Mouse (Mus musculus): Measurements from ENCODE around the gene Msi2.
A peak's percentile ranks its signal among the peaks of the same experiment; 100 is the strongest.

Msi2 gene

GRCm38 (mm10) chr11:88634627-88635026, 83.7 kb downstream of the Msi2 start:
- DNase-seq: peak in 1 of 2 experiments; percentile 51

GRCm38 (mm10) chr11:88631932-88632230, 86.4 kb downstream of the Msi2 start:
- DNase-seq: no peak

GRCm38 (mm10) chr11:88631084-88631931, 87.0 kb downstream of the Msi2 start:
- DNase-seq: no peak

- no peak for DNase-seq
Measured at GRCm38 (mm10) chr11:88629619-88630018, 88.7 kb downstream of the Msi2 start.

GRCm38 (mm10) chr11:88629165-88629564, 89.1 kb downstream of the Msi2 start:
- no peak for DNase-seq

GRCm38 (mm10) chr11:88628676-88629075, 89.6 kb downstream of the Msi2 start:
- no peak for DNase-seq

- no peak for DNase-seq
Measured at GRCm38 (mm10) chr11:88627327-88627726, 91.0 kb downstream of the Msi2 start.

GRCm38 (mm10) chr11:88626576-88626975, 91.7 kb downstream of the Msi2 start:
- no peak for DNase-seq

GRCm38 (mm10) chr11:88626061-88626460, 92.3 kb downstream of the Msi2 start:
- DNase-seq: no peak

GRCm38 (mm10) chr11:88625063-88625462, 93.2 kb downstream of the Msi2 start:
- DNase-seq: no peak

GRCm38 (mm10) chr11:88624627-88625026, 93.7 kb downstream of the Msi2 start:
- no peak for DNase-seq

GRCm38 (mm10) chr11:88623671-88624070, 94.6 kb downstream of the Msi2 start:
- no peak for DNase-seq

GRCm38 (mm10) chr11:88622496-88622895, 95.8 kb downstream of the Msi2 start:
- no peak for DNase-seq

- DNase-seq: no peak
Measured at GRCm38 (mm10) chr11:88621789-88622188, 96.5 kb downstream of the Msi2 start.

GRCm38 (mm10) chr11:88620158-88620973, 97.9 kb downstream of the Msi2 start:
- DNase-seq: peak; percentile 66 to 79

GRCm38 (mm10) chr11:88619468-88620157, 98.7 kb downstream of the Msi2 start:
- DNase-seq: no peak

GRCm38 (mm10) chr11:88618732-88619309, 99.5 kb downstream of the Msi2 start:
- DNase-seq: peak; percentile 58 to 76

- DNase-seq: peak in 1 of 2 experiments; percentile 46
Measured at GRCm38 (mm10) chr11:88618005-88618501, 100.3 kb downstream of the Msi2 start.

GRCm38 (mm10) chr11:88617380-88617779, 100.9 kb downstream of the Msi2 start:
- no peak for DNase-seq

GRCm38 (mm10) chr11:88614527-88615305, 103.6 kb downstream of the Msi2 start:
- no peak for DNase-seq

GRCm38 (mm10) chr11:88613771-88614526, 104.4 kb downstream of the Msi2 start:
- peak; percentile 64 to 73 for DNase-seq
